Comparison of ENCODE assay signal across 24 mouse cellular contexts in the genomic region with DNA sequence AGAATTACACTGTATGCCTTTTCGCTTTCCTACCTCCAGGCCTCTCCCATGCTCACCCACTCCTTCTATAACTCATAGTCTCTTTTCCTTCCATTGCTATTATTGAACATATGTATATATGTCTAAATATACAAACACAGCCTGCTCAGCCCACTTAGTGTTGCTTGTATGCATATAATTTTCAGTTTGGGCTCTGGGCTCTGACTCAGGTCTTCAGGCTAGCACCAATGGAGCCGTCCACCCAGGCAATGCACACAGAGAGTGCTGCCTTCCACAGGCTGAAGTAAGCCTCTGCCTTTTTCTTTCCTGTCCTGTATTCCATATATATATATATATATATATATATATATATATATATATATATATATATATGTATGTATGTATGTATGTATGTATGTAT.
"Had no signal": no experiment of that assay in that cellular context is flagged by ENCODE, and none has a peak within 500 bp of the region (broad histone marks: within the 10 kb centered on the region; RNA-seq: fewer than 3 reads in every experiment).

No protein-coding gene starts in this region.

- H3K4me1 ChIP-seq: heart, embryonic 10.5 days; heart, embryonic 12.5 days; hindbrain, embryonic 13.5 days; hindbrain, embryonic 15.5 days; intestine, embryonic 15.5 days; limb, embryonic 12.5 days; liver, embryonic 13.5 days had no signal

- H3K4me2 ChIP-seq: heart, embryonic 12.5 days; hindbrain, embryonic 13.5 days; hindbrain, embryonic 15.5 days; intestine, embryonic 15.5 days; limb, embryonic 12.5 days; liver, embryonic 11.5 days; liver, embryonic 13.5 days had no signal

- H3K9me3 ChIP-seq: heart, embryonic 10.5 days; heart, embryonic 12.5 days; hindbrain, embryonic 13.5 days; hindbrain, embryonic 15.5 days; intestine, embryonic 15.5 days; limb, embryonic 10.5 days; limb, embryonic 12.5 days; liver, embryonic 13.5 days had no signal

- H3K9ac ChIP-seq: heart, embryonic 12.5 days; hindbrain, embryonic 13.5 days; hindbrain, embryonic 15.5 days; intestine, embryonic 15.5 days; limb, embryonic 12.5 days; liver, embryonic 13.5 days had no signal

- H3K27me3 ChIP-seq: hindbrain, embryonic 13.5 days; hindbrain, embryonic 15.5 days; intestine, embryonic 15.5 days; limb, embryonic 12.5 days had no signal

- ATAC-seq: inflammation-experienced regulatory T-cells, adult 6 months; intestine, embryonic 15.5 days; intestine, postnatal 0 days had no signal

- H3K4me3 ChIP-seq: heart, embryonic 10.5 days; heart, embryonic 12.5 days; hindbrain, embryonic 13.5 days; hindbrain, embryonic 15.5 days; intestine, embryonic 15.5 days; layer of hippocampus, adult 2 months; left cerebral cortex, adult 2 months; limb, embryonic 10.5 days; limb, embryonic 12.5 days; liver, embryonic 13.5 days had no signal

- H3K36me3 ChIP-seq: heart, embryonic 10.5 days; heart, embryonic 12.5 days; hindbrain, embryonic 13.5 days; hindbrain, embryonic 15.5 days; intestine, embryonic 15.5 days; limb, embryonic 10.5 days; limb, embryonic 12.5 days; liver, embryonic 13.5 days had no signal

- H3K27ac ChIP-seq: heart, embryonic 10.5 days; hindbrain, embryonic 13.5 days; hindbrain, embryonic 15.5 days; intestine, embryonic 15.5 days; layer of hippocampus, adult 2 months; left cerebral cortex, adult 2 months; limb, embryonic 10.5 days; limb, embryonic 12.5 days; liver, embryonic 13.5 days had no signal

- DNase-seq: gastrocnemius, postnatal 14 days; gastrocnemius, postnatal 36 days; heart, adult 18-20 months; heart, postnatal 10 days; heart, postnatal 36 days; kidney, adult 18-20 months; kidney, adult 8-10 months; kidney, postnatal 10 days; kidney, postnatal 25 days; kidney, postnatal 4 days; liver; liver, embryonic 13.5 days had no signal
